Comparison of ENCODE assay signal across 8 mouse cellular contexts in the genomic region with DNA sequence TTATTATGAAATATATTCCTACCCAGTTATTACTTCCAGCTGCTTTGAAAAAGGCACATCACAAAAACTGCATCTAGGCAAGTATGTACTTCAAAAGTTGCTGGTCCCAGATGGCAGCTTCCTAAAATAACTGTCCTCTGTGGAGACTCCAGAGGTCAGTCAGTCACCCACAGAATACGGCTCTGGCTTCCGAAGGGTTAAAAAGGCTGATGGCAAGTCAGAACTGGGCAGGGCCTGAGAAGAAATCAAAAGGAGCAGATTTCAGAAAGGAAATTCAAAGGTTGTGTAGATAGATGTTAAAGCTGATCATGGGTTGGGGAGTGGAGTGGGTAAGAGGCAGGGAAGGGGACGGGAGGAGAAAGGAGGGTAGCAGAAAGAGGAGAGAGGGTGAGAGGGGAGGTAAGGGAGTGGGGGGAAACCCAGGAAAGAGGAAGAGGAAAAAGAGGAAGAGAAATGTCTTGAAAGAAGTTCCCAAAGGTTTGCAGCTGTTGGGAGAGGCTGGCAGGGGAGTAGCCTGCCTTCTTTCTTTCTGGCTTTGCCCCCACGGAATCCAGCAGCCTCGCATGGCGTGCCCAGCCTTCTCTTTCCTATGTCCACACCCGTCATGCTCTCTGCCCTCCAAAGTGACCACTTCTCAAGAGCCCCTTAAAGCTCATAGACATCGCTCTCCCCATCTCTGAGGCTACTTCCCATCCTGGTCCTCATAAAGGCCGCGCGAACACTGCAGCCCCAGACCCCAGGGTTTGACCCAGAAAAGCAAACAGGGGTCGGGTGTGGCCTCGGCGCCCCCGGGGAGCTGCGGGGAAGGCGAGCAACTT. TPM values are rescaled to one million over a fixed set of nuclear protein-coding genes. Genes with fewer than 3 reads are reported as not detected.
DNase-seq lines count a peak whose midpoint lies in the region; ATAC-seq and TF ChIP-seq lines count a peak whose summit lies in the region.

No protein-coding gene starts in this region.

- DNase-seq in adipocyte (ENCODE audit: low spot score), result no peak
- no peak for DNase-seq in layer of hippocampus, postnatal 10 days (ENCODE audit: low spot score in 2 of 2)
- DNase-seq in c-Kit-positive CD71-positive TER-119-positive erythroid progenitor cells, embryonic 14.5 days (ENCODE audit: low spot score), result no peak

- peak overlapping the region; percentile 92 for H3K4me2 ChIP-seq in heart, embryonic 13.5 days
- H3K4me2 ChIP-seq in liver, embryonic 16.5 days (ENCODE audit: low read depth, low read length), result peak overlapping the region; percentile 66

- H3K9ac ChIP-seq in heart, embryonic 13.5 days, result peak overlapping the region; percentile 95
- peak overlapping the region; percentile 28 for H3K9ac ChIP-seq in liver, embryonic 16.5 days (ENCODE audit: low read depth, low read length)

- H3K27me3 ChIP-seq in erythroblast, embryonic 14.5 days (ENCODE audit: control insufficient read depth), result peaks cover 53% of the 10 kb centered on the region
- H3K27me3 ChIP-seq in E14TG2a.4 (ENCODE audit: insufficient read depth, low read length), result peaks cover 68% of the 10 kb centered on the region
- H3K27me3 ChIP-seq in heart, embryonic 13.5 days (replicated peaks), result no peaks in the 10 kb centered on the region
- H3K27me3 ChIP-seq in liver, embryonic 16.5 days (ENCODE audit: control insufficient read depth, insufficient read depth, low read depth, low read length), result peaks cover 41% of the 10 kb centered on the region

- peak overlapping the region; percentile 96 for H3K27ac ChIP-seq in heart, embryonic 13.5 days (replicated peaks)
- H3K27ac ChIP-seq in liver, embryonic 16.5 days (ENCODE audit: low read length), result no peak overlapping the region

- 2% methylated on average over 17 of the region's 17 CpGs for WGBS in heart, embryonic 13.5 days
- 9% methylated on average over 17 of the region's 17 CpGs for WGBS in liver, embryonic 16.5 days (ENCODE audit: insufficient replicate concordance)

- no peak for ATAC-seq in erythroblast, adult 5-6 weeks (replicated peaks; ENCODE audit: low FRiP score, poor library complexity, severe bottlenecking)
- ATAC-seq in heart, embryonic 13.5 days (ENCODE audit: extremely low read depth, insufficient number of reproducible peaks, low FRiP score, low TSS enrichment), result no peak
- no peak for ATAC-seq in liver, embryonic 16.5 days (ENCODE audit: low read depth)

- no peaks in the 10 kb centered on the region for H3K9me3 ChIP-seq in erythroblast, embryonic 14.5 days (ENCODE audit: control insufficient read depth, low read length)
- H3K9me3 ChIP-seq in E14TG2a.4 (ENCODE audit: low read length), result no peaks in the 10 kb centered on the region
- H3K9me3 ChIP-seq in heart, embryonic 13.5 days, result no peaks in the 10 kb centered on the region
- no peaks in the 10 kb centered on the region for H3K9me3 ChIP-seq in liver, embryonic 16.5 days (replicated peaks; ENCODE audit: control insufficient read depth, low read length)

- no peak for TF ChIP-seq CTCF in E14TG2a.4 (conservative IDR thresholded peaks at IDR 0.05; ENCODE audit: low read length)

- peak overlapping the region; percentile 36 for H3K4me3 ChIP-seq in erythroblast, embryonic 14.5 days (replicated peaks)
- peak overlapping the region; percentile 84 for H3K4me3 ChIP-seq in E14TG2a.4 (replicated peaks; ENCODE audit: low read length)
- peak overlapping the region; percentile 86 for H3K4me3 ChIP-seq in heart, embryonic 13.5 days
- H3K4me3 ChIP-seq in liver, embryonic 16.5 days (ENCODE audit: low read depth, low read length), result peak overlapping the region; percentile 57

- no peaks in the 10 kb centered on the region for H3K4me1 ChIP-seq in erythroblast, embryonic 14.5 days (ENCODE audit: control insufficient read depth)
- H3K4me1 ChIP-seq in E14TG2a.4 (replicated peaks; ENCODE audit: low read depth, low read length), result peaks cover 12% of the 10 kb centered on the region
- peaks cover 56% of the 10 kb centered on the region for H3K4me1 ChIP-seq in heart, embryonic 13.5 days
- H3K4me1 ChIP-seq in liver, embryonic 16.5 days (ENCODE audit: control insufficient read depth, low read depth, low read length), result no peaks in the 10 kb centered on the region

- H3K36me3 ChIP-seq in erythroblast, embryonic 14.5 days (ENCODE audit: control insufficient read depth), result no peaks in the 10 kb centered on the region
- no peaks in the 10 kb centered on the region for H3K36me3 ChIP-seq in E14TG2a.4 (ENCODE audit: insufficient read depth, low read length)
- H3K36me3 ChIP-seq in heart, embryonic 13.5 days, result peaks cover 12% of the 10 kb centered on the region
- H3K36me3 ChIP-seq in liver, embryonic 16.5 days (ENCODE audit: control insufficient read depth, insufficient read depth), result no peaks in the 10 kb centered on the region

RNA-seq across cellular contexts. Expression of a gene that starts 0.5 kb away (rescaled TPM):
- polyA plus RNA-seq in erythroblast, embryonic 14.5 days (2012), result not detected in 2 replicates
- 2.1 TPM in 1 of 2 replicates, not detected in the other for total RNA-seq in erythroblast, adult 5-6 weeks (2015; ENCODE audit: low replicate concordance)
- total RNA-seq in erythroblast, adult 5-6 weeks (2017; ENCODE audit: low replicate concordance), result 0.34 TPM in 1 of 2 replicates, not detected in the other
- 82.7 and 92.5 TPM in 2 replicates for polyA plus RNA-seq in heart, embryonic 13.5 days (2015; fragmentation: Nextera tagmentation; extraction: Ambion mirVana)
- polyA plus RNA-seq in liver, embryonic 16.5 days (2015; fragmentation: Nextera tagmentation; extraction: Ambion mirVana), result 4.8 and 5.5 TPM in 2 replicates
- total RNA-seq in layer of hippocampus, postnatal 10 days (2021), result 10 to 100 TPM; 21.4 to 23.8 TPM

RNA-seq across cellular contexts. Expression of a gene that starts 23.8 kb away (rescaled TPM):
- 0.65 and 0.89 TPM in 2 replicates for polyA plus RNA-seq in erythroblast, embryonic 14.5 days (2012)
- 4.4 and 9.6 TPM in 2 replicates for total RNA-seq in erythroblast, adult 5-6 weeks (2015; ENCODE audit: low replicate concordance)
- total RNA-seq in erythroblast, adult 5-6 weeks (2017; ENCODE audit: low replicate concordance), result 6.5 and 9.1 TPM in 2 replicates
- 48.0 and 50.2 TPM in 2 replicates for polyA plus RNA-seq in heart, embryonic 13.5 days (2015; fragmentation: Nextera tagmentation; extraction: Ambion mirVana)
- polyA plus RNA-seq in liver, embryonic 16.5 days (2015; fragmentation: Nextera tagmentation; extraction: Ambion mirVana), result 13.0 and 13.9 TPM in 2 replicates
- total RNA-seq in layer of hippocampus, postnatal 10 days (2021), result 10 to 100 TPM; 31.2 to 31.4 TPM

Comparison
In these comparisons a context has a peak if more than half of its experiments do, and no peak if none do; other contexts are left out.
1. H3K4me3 ChIP-seq: peak in every context shown above with its lines; median percentile 86 in heart, embryonic 13.5 days; 84 in E14TG2a.4; 57 in liver, embryonic 16.5 days; 36 in erythroblast, embryonic 14.5 days.
2. RNA of a gene that starts 0.5 kb away (polyA plus RNA-seq): 82.7 to 92.5 TPM in heart, embryonic 13.5 days; 4.8 to 5.5 TPM in liver, embryonic 16.5 days and not detected in erythroblast, embryonic 14.5 days; every median in the first group is over 10 times any median in the second.